34 mouse cellular contexts compared by ENCODE assay signal in the genomic region with DNA sequence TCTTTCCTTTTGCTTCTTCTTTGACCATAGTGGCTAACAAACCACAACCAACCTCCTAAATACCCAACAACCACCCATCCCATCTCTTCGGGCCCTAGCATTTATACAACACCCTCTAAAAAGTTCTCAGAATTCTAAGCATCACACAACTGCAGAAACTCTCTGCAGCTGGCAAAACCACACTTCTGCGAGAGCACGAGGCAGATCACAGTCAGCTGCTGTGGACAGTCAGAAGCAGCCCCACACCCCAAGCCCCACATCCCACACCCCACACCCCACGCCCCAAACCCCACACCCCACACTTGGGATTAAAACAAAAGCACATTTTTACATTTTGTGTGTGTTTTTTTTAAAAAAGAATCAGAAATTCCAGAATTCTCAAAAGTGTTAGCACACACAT.
"Had no signal": no experiment of that assay in that cellular context is flagged by ENCODE, and none has a peak within 500 bp of the region (broad histone marks: within the 10 kb centered on the region; RNA-seq: fewer than 3 reads in every experiment).

No protein-coding gene starts in this region.

- H3K36me3 ChIP-seq: heart, embryonic 12.5 days; heart, embryonic 13.5 days; heart, embryonic 15.5 days; hindbrain, embryonic 10.5 days; hindbrain, embryonic 12.5 days; hindbrain, embryonic 13.5 days; hindbrain, embryonic 15.5 days; intestine, embryonic 15.5 days; kidney, embryonic 15.5 days had no signal

- H3K4me3 ChIP-seq: heart, adult 2 months; heart, embryonic 12.5 days; heart, embryonic 13.5 days; heart, embryonic 15.5 days; hindbrain, embryonic 10.5 days; hindbrain, embryonic 12.5 days; hindbrain, embryonic 13.5 days; hindbrain, embryonic 15.5 days; intestine, embryonic 15.5 days; kidney, embryonic 15.5 days; layer of hippocampus, adult 2 months had no signal

- DNase-seq: heart, adult 2 months; heart, postnatal 10 days; heart, postnatal 14 days; heart, postnatal 36 days; kidney, adult 11 months; kidney, adult 18-20 months; kidney, adult 2 months; kidney, adult 8-10 months; kidney, adult 9 months; kidney, postnatal 10 days; kidney, postnatal 14 days; kidney, postnatal 25 days; kidney, postnatal 36 days; kidney, postnatal 4 days; layer of hippocampus, adult 9-11 months; layer of hippocampus, postnatal 36 days had no signal

- H3K27me3 ChIP-seq: heart, embryonic 12.5 days; heart, embryonic 13.5 days; heart, embryonic 15.5 days; hindbrain, embryonic 12.5 days; hindbrain, embryonic 13.5 days; hindbrain, embryonic 15.5 days; intestine, embryonic 15.5 days; kidney, embryonic 15.5 days had no signal

- H3K27ac ChIP-seq: heart, adult 2 months; heart, embryonic 13.5 days; heart, embryonic 15.5 days; hindbrain, embryonic 10.5 days; hindbrain, embryonic 12.5 days; hindbrain, embryonic 13.5 days; hindbrain, embryonic 14.5 days; hindbrain, embryonic 15.5 days; hindbrain, postnatal 0 days; intestine, embryonic 15.5 days; kidney, embryonic 15.5 days; kidney, postnatal 0 days; layer of hippocampus, adult 2 months had no signal

- H3K9ac ChIP-seq: heart, embryonic 12.5 days; heart, embryonic 13.5 days; heart, embryonic 15.5 days; hindbrain, embryonic 12.5 days; hindbrain, embryonic 13.5 days; hindbrain, embryonic 14.5 days; hindbrain, embryonic 15.5 days; intestine, embryonic 15.5 days; kidney, embryonic 15.5 days had no signal

- ATAC-seq: hindbrain, embryonic 16.5 days; hindbrain, postnatal 0 days; inflammation-experienced regulatory T-cells, adult 6 months; intestine, embryonic 15.5 days; intestine, embryonic 16.5 days; intestine, postnatal 0 days had no signal

- H3K4me1 ChIP-seq: hindbrain, embryonic 10.5 days; hindbrain, embryonic 12.5 days; hindbrain, embryonic 13.5 days; hindbrain, embryonic 15.5 days; intestine, embryonic 15.5 days had no signal

- H3K9me3 ChIP-seq: heart, embryonic 12.5 days; heart, embryonic 13.5 days; heart, embryonic 15.5 days; hindbrain, embryonic 10.5 days; hindbrain, embryonic 13.5 days; hindbrain, embryonic 15.5 days; intestine, embryonic 15.5 days; kidney, embryonic 15.5 days had no signal

- H3K4me2 ChIP-seq: heart, embryonic 11.5 days; heart, embryonic 12.5 days; heart, embryonic 13.5 days; heart, embryonic 15.5 days; hindbrain, embryonic 12.5 days; hindbrain, embryonic 13.5 days; hindbrain, embryonic 14.5 days; hindbrain, embryonic 15.5 days; intestine, embryonic 15.5 days; kidney, embryonic 15.5 days had no signal
